Mouse (Mus musculus): ENCODE results near the gene Car5a.

Gene Car5a

DNA sequence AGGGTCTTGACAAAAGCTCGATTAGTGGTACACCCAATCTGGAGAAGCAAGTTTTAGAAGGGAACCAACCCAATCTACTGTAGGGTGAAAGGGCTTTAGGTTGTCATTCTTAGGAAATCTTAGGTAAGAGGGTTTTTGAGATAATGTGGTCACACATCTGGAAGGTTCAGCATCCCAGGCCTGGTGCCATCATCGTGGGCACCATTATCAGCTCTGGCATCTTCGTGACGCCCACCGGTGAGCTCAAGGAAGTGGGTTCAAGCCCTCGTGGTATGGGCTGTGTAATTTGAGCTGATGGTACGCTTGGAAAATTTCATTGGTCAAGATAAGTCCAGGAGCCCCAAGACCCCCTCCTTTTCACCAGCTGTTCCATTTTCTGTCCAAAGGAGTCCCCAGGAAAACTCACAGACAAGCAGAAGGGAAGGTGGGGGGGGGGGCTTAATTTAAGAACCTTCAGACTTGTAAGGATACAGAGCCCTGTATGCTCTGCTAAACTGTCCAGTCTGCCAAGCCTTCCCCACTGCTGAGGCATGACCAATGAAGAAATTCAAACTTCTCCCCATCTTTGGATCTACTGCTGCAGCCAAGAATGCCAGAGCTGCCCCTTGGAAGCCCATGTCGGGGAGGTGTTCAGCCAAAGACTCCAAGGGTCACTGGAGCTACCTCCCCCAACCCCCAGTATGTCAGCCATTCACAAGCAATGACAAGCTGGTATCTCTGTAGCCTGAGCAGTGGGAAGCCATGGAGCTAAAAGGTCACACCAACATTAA lies 36.1 kb downstream of the Car5a start:
- ATAC-seq (ENCODE audit: insufficient number of reproducible peaks, low FRiP score, low TSS enrichment) = no peak

DNA sequence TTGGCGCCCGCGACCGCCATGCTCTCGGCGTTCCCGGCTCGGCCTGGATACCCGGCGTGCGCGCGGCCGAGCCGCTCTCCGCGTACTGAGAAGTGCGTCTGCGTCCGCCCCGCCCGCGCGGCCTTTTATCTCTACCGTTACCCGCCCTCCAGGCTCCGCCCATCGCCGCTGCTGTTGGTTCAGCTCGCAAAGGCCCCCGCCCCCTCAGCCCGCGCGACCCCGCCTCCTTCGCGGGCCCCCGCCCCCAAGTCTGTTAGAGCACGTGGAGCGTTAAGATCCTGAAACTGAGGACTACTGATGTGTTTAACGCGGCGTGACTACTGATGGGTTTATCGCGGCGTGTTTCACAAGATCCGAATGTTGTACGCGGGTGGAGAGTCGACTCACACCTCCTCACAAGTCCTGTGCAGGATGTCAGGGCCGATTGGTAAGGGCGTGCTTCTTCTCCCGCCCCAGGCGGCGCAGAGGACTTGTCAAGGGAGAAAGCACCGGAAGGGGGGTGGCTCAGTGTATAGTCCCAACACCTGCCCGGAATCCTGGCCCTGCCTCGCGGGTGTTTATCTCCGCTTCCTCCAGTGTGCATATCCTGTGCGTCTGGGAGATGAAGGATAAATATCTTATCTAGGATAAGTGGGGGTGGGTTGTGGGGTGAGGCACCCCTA lies 37.0 kb downstream of the Car5a start, which contains the start of gene Slc7a5:
TSS of gene Slc7a5 (minus strand) at position 108 of the 662 bp plus-strand sequence.
- peak; percentile 74 for ATAC-seq (ENCODE audit: insufficient number of reproducible peaks, low FRiP score, low TSS enrichment)

DNA sequence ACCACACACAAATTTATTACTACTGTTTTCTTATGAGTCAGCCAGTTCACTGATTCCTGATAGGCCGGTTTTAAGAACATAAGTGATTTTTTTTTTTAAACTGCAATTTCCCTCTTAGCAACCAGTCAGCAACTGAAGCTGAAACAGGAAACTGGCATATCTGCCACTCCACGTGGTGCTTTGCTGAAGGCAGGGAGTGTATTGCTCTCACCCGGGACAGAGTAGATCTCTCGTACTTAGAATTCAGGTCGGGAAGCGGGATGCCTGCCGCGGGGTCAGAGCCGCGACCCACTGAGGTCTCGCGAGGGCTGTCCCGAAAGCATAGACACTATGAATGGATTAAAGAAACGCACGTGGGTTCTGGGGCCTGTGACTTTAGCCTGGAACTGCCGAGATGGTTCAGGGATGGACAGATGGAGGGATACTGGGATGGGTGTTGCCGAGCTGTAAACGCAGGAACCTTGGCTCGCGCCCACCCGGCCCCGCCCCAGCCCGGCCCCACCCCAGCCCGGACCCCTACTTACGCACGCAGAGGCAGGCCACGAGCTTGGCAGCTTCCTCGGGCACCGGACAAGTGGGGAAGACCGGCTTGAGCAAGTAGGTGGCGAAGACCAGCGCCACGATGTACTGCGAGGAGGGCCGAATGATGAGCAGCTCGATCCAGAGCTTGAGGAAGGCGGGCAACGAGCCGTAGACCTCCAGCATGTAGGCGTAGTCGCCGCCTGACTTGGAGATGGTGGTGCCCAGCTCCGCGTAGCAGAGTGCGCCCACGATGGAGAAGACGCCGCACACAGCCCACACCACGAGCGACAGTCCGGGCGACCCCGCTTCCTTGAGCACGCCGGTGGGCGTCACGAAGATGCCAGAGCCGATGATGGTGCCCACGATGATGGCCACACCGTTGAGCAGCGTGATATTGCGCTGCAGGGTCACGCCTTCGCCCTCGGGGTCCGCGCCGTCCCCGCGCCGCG lies 37.9 kb downstream of the Car5a start:
- peak; percentile 10; the same call in 1 of the 2 replicates for ATAC-seq (ENCODE audit: insufficient number of reproducible peaks, low FRiP score, low TSS enrichment)

DNA sequence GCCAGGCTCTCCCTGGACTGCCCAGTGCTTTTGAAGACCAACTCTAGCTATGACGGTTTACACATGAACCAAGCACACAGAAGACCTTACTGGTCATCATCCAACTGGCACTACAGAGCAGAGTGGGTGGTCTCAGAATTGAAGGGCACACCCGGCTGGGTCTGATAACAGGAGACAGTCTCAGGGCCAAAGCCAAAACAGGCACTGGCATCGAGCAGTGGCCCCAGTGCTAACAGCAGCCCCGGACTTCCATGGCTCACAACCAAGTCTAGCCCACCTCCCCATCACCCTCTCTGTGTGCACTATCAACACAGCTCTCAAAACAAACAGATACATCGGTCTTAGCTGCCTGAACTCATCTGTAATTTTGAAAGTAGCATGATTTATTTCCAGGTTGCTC lies 38.8 kb downstream of the Car5a start:
- ATAC-seq (ENCODE audit: insufficient number of reproducible peaks, low FRiP score, low TSS enrichment) = no peak

DNA sequence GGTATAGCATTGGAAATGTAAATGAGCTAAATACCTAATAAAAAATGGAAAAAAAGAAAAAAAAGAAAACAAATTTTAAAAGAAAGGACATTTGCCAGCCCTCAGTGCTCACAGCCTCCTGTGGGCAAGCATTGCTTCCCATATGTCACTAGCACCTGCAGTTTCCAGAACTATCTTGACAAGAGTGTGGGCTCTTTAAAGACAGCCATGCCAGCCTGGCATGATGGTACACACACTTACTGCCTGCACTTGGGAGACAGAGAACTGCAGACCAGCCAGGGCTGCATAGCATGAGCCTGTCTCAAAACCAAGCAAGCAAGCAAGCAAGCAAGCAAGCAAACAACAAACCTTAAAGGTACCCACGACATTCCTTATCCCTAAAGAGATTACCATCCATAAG lies 39.3 kb downstream of the Car5a start:
- ATAC-seq (ENCODE audit: insufficient number of reproducible peaks, low FRiP score, low TSS enrichment) = no peak

DNA sequence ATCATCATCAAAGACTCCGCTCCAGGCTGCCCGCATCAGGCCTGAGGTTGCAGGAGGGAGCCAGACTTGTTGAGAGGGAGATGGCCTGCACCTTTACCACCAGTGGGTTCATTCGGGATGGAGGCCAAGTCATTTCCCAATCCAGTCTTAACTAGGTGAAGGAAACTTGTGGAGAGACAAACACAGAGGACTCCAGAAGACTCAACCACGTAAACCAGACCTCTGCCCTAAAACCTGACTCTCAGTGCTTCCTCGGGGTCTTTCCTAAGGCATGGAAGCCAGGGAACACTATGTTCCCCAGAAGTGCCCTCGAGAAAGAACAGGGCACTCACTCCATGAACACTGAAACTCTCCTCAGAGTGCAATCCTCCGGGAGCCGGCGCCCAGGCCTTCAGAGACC lies 39.7 kb downstream of the Car5a start:
- no peak for ATAC-seq (ENCODE audit: insufficient number of reproducible peaks, low FRiP score, low TSS enrichment)

DNA sequence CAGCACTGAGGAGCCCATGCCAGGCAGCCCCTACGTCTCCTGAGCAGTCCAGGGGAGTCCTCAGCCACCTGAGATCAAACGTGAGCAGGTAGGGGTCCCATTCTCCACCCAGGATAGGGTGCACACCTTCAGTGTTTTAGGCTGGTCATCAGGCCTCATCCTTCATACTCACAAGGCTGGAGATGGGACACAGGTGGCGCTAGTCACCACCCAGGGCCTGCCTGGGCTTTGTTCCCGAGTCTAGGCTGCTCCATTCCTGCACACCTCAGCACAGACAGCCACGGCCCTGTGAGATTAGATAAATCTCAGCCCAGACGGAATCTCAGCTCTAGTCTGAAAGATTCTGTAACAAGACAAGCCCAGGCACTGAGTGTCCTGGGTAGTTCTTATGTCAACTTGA lies 40.7 kb downstream of the Car5a start:
- 0 out of 2 replicates have a peak, but pooled peaks have one; percentile 41 for ATAC-seq (ENCODE audit: insufficient number of reproducible peaks, low FRiP score, low TSS enrichment)

DNA sequence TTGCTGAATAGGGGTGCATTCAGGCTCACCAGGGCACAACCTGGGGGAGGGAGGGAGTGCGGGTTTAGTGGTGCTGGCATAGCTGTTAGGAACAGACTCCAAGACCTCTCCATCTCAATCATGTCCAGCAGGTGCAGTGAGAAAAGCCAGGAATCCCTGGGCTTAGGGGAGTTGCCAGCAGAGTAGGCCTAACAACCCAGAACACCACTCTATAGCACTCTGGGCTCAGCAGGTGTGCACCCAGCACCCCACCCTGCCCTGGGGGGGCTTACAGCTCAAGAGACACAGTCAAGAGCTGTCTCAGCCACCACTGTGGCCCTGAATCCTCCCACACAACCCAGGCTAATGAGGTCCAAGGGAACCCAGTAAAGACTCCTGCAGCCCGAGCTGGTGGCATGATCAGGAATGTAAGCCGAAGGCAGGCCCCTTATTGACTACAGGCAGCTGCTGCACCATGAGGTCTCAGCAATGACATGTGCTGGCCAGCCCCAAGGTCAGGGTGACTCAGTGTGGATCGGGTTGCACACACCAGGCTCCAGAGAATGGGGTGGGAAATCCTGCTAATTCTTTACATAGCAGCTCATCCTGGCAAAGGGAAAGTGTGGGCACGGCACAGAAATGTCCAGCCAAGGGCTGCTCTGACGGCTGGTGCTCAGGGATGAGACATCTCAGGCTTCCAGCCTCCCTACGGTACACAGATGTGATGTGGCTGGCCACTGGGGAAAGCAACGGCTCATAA lies 43.0 kb downstream of the Car5a start:
- no peak for ATAC-seq (ENCODE audit: insufficient number of reproducible peaks, low FRiP score, low TSS enrichment)

DNA sequence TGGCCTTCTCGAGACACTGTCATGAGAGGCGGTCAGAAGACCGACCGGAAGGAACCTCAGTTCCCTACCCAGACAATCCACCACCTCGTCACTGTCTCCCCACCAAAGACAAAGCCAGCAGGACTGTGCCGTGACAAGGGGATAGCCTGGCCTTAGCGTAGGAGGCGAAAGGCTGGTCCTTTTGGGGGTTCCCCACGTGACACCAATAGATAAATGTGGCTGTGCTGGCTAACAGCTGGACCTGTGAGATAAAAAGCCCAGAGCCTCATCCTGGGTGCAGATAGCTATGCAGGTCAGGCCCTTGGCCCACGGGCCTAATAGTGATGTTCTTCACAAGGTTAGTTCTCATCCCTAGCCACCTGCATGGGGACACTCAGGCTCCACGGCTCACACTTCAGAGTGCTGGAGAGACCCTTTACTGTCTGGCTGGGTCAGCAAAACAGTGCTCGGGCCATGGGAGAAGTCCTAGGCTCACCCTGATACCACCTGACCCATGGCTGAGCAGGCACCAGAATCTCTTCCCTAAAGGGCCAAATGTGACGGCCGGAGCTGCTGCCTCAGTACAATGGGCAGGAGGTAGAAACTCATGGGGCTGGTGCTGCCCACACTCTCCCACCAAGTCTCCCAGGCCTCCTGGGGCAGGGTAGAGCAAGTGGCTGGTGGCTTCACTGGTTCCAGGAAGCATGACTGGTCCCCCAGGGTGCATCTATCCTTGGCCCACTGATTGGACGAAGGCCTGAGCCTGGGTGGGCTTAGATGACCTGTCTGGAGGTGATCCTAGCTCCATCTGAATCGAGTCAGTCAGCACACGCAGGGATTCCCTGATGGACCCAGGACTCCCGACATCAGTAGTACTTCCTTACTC lies 45.3 kb downstream of the Car5a start:
- ATAC-seq (ENCODE audit: insufficient number of reproducible peaks, low FRiP score, low TSS enrichment) = no peak

DNA sequence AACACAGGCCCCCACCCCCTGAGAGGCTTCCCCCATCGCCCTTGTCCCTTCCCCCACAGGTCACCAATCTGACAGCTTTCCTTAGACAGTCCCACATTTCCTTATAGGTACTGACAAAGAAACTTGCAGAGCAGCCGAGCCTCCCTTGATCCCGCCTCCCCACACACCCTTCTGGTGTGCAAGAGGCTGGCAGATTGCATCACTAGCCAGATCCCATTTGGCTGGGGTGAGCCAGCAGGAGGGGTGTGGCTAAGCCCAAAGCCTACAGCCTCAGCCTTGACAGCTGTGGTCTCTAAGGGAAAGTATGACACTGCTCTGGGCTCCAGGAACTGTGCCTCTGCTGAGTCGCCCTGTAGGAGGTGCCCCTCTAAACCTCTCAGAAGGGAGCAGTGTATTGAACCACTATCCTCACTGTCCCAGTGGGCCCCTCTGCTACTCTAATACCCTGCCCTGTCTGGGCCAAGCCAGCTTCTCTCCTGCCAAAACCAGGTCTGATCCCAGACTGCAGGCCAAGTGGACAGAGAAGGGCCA lies 46.2 kb downstream of the Car5a start:
- ATAC-seq (ENCODE audit: insufficient number of reproducible peaks, low FRiP score, low TSS enrichment) = peak; percentile 63

DNA sequence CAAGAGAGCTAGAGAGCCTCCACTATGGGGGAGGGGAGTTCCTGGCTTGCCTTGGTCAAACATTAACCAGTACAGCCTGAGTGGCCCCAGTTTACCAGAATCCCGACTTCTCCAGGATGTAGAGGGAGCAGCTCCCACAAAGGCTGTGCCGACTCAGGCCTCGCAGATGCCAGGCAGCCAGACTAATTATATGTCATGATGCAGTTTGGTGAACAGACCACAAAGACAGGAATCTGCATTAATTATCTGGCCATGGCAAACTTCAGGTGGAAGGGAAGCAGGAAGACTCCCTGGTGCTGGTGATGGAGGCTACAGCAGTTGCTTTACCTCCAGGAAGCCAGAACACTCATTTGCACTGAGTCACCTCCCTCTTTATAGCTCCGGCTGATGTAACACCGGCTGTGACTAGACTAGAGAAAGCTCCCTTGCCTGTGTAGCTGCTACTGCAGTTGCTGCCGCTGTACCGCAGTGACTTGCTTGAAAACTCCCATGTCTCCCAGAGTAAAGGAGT lies 46.8 kb downstream of the Car5a start:
- ATAC-seq (ENCODE audit: insufficient number of reproducible peaks, low FRiP score, low TSS enrichment) = no peak

DNA sequence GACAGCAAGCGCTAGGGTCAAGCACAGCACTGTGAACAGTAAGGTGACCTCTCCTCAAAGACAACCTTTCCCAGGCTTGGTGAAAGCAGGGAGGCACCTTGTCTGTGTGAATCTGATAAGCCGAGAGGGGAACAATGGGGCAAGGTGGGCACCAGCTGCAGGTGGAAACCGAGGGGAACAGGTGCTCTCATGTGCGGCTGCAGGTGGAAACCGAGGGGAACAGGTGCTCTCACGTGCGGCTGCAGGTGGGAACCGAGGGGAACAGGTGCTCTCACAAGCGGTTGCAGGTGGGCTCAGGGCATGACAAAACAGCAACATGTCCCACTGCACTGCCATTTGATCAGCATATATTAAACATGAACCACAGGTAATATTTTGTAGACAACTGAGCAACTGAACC lies 47.5 kb downstream of the Car5a start:
- ATAC-seq (ENCODE audit: insufficient number of reproducible peaks, low FRiP score, low TSS enrichment) = no peak

DNA sequence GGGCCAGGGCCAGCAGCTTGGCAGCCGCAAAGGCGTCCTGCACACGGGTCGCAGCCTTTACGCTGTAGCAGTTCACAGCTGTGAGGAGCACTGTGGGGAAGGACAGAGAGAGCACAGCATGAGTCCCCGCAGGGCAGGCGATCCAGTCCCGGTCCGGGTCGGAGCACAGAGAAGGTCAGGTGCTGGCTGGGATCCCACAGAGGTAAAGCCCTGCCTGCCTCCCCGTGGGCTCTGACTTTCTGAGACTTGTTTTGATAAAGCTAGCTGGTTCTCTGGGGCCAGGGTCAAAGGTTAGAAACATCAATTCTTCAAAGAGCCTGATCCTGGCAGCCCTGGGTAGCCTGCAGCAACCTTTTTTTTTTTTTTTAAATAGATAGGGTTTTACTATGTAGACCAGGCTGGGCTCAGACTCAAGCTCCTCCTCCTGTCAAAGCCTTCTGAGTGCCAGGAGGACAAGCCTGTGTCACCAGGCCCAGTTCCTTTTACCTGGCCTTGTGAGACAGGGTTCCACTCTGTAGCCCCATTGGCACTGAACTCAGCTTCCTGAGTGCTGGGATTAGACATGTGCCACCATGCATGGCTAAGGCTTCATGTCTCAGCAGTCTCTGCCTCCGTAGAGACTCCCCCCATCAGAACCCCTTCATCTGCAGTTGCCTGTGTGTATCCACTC lies 48.1 kb downstream of the Car5a start:
- ATAC-seq (ENCODE audit: insufficient number of reproducible peaks, low FRiP score, low TSS enrichment) = no peak

DNA sequence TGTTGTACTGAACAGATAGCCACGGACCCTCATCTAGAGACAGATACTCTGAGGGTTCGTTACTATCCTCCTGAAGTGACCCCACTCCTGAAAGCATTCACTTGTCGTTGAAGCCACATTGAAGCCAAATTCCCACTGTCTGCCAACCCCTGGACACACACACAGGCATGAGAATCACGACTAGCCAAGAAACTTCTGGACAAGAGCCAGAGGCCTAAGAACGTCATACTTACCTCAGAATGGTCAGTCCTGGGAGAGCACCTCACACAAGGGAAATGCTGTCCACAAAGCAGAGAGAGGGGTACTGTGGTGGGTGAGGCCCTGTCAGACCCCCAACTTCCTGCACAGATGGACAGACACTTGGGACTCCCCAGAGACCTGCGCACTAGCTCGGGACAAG lies 48.8 kb downstream of the Car5a start:
- ATAC-seq (ENCODE audit: insufficient number of reproducible peaks, low FRiP score, low TSS enrichment) = no peak

DNA sequence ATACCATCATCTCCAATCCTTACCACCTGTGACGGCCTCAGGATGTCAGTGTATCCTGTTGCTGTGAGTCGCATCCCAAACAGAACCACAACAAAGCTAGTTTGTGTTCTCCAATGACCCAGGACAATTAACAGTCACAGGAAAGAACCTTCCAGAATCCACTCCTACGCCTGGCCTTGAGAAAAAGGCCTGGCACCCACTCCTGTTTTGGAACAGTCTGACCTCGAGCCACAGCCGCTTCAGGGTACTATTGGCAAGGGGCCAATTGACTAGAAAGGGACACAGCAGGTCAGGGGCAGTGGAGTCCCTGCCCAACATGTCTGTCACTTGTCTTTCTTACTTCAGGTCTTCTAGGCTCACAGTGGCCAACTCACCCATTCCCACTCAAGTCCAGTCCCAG lies 51.8 kb downstream of the Car5a start:
- ATAC-seq (ENCODE audit: insufficient number of reproducible peaks, low FRiP score, low TSS enrichment) = no peak

DNA sequence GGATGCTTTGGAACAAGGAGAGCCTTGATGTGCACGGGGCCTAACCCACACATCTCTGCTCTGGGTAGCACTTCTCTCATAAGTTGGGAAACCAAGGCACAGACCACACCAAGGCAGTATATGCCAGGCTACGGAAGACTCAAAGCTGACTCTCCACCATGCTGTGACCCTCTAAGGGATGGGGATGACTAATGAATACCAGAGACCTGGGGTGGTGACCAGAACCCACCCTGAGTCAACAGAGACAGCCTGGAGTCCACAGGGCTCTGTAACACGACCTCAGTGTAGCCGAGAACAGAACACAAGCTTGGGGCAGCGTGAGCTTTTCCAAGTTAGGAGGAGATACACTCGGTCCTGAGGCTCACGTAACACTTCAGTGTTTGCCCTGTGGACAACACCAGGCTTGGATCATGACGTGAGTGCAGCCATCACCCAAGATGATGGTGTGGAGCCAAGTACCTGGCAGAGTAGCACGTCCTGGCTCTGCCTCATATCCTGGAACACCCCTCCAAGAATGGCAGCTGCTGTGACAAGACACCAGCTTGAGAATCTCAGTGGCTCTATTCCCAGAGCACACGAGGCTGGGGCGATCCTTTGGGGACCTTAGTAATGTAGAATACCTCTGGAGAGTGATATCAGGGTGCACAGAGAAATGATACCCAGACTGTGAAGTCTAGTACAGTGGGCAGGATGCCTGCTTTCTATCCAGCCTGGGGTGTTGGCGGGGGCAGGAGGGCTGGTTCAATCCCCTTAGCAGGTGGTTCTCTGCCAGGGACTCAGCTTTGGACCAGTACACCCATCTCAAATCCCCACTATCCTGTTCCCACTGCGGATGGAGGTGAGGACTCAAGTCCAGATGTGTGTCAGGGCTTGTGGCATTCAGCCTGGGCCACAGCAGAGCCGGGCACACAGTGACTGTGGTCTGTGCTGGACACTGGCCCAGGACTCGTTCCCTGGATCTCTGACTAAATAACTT lies 54.6 kb downstream of the Car5a start:
- ATAC-seq (ENCODE audit: insufficient number of reproducible peaks, low FRiP score, low TSS enrichment) = no peak

DNA sequence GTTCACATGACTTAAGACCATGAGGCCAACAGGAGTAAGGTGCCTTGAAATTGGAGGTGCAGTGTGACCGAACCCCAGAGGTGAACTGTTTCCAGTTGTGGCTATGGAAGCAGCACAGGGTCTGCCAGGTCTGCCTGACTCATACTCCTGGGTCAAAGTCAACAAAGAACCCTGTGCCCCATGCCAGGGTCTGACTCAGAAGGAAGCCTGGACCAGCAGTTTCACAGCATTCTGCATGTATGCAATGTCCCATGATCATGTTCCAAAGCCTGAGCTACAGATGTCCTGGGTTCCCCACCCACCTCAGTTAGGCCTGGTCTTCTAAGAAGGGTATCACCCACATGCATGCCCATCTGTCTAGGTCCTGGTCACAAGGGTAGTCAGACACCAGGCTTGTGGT lies 55.4 kb downstream of the Car5a start:
- ATAC-seq (ENCODE audit: insufficient number of reproducible peaks, low FRiP score, low TSS enrichment) = no peak
